Mouse (Mus musculus): ENCODE results near the gene Helz. TPM values are rescaled to one million over a fixed set of nuclear protein-coding genes. Genes with fewer than 3 reads are reported as not detected.

Helz gene
- polyA plus RNA-seq, 1 experiment from 2014 or later, result 19.7 TPM

GRCm38 (mm10) chr11:107652137-107652536 is 104.4 kb downstream of the Helz start:
- no peak overlapping the region for H3K4me3 ChIP-seq
- H3K27me3 ChIP-seq, result no peaks in the 10 kb centered on the region
- H3K9me3 ChIP-seq, result no peaks in the 10 kb centered on the region
- WGBS, result 74% methylated on average over 8 of the region's 8 CpGs
- H3K27ac ChIP-seq, result no peak overlapping the region
- ATAC-seq (ENCODE audit: insufficient number of reproducible peaks, insufficient read depth, low FRiP score, low TSS enrichment), result no peak
- no peaks in the 10 kb centered on the region for H3K4me1 ChIP-seq
- peaks cover 43% of the 10 kb centered on the region for H3K36me3 ChIP-seq
- no peak overlapping the region for H3K9ac ChIP-seq
- H3K4me2 ChIP-seq (replicated peaks), result no peak overlapping the region

- no peak for ATAC-seq (ENCODE audit: insufficient number of reproducible peaks, insufficient read depth, low FRiP score, low TSS enrichment)
- Histone ChIP-seq H3K36me3 (peaks cover 36% of the 10 kb centered on the region), H3K27ac (no peak overlapping the region), H3K4me2 (replicated peaks) (no peak overlapping the region), H3K9ac (no peak overlapping the region), H3K4me3 (no peak overlapping the region), H3K4me1 (no peaks in the 10 kb centered on the region), H3K27me3 (no peaks in the 10 kb centered on the region), H3K9me3 (no peaks in the 10 kb centered on the region)
- WGBS, result 86% methylated on average over 4 of the region's 4 CpGs
Measured at GRCm38 (mm10) chr11:107655538-107655937, 107.8 kb downstream of the Helz start.

GRCm38 (mm10) chr11:107657117-107657516 is 109.4 kb downstream of the Helz start:
- WGBS, result 81% methylated on average over 5 of the region's 5 CpGs
- H3K4me3 ChIP-seq, result no peak overlapping the region
- no peaks in the 10 kb centered on the region for H3K9me3 ChIP-seq
- no peak overlapping the region for H3K4me2 ChIP-seq (replicated peaks)
- H3K36me3 ChIP-seq, result peaks cover 42% of the 10 kb centered on the region
- no peak overlapping the region for H3K9ac ChIP-seq
- ATAC-seq (ENCODE audit: insufficient number of reproducible peaks, insufficient read depth, low FRiP score, low TSS enrichment), result no peak
- no peak overlapping the region for H3K27ac ChIP-seq
- no peaks in the 10 kb centered on the region for H3K27me3 ChIP-seq
- H3K4me1 ChIP-seq, result no peaks in the 10 kb centered on the region

GRCm38 (mm10) chr11:107660452-107660851 is 112.7 kb downstream of the Helz start:
- peaks cover 62% of the 10 kb centered on the region for H3K36me3 ChIP-seq
- H3K4me3 ChIP-seq, result no peak overlapping the region
- 88% methylated on average over 4 of the region's 4 CpGs for WGBS

GRCm38 (mm10) chr11:107662666-107663065 is 114.9 kb downstream of the Helz start:
- no peak overlapping the region for H3K27ac ChIP-seq
- H3K36me3 ChIP-seq, result peaks cover 62% of the 10 kb centered on the region
- no peaks in the 10 kb centered on the region for H3K4me1 ChIP-seq
- no peaks in the 10 kb centered on the region for H3K9me3 ChIP-seq
- no peak overlapping the region for H3K4me3 ChIP-seq
- no peaks in the 10 kb centered on the region for H3K27me3 ChIP-seq
- no peak overlapping the region for H3K4me2 ChIP-seq (replicated peaks)
- H3K9ac ChIP-seq, result no peak overlapping the region
- ATAC-seq (ENCODE audit: insufficient number of reproducible peaks, insufficient read depth, low FRiP score, low TSS enrichment), result no peak
- 76% methylated on average over 5 of the region's 5 CpGs for WGBS

More at GRCm38 (mm10) chr11:107660452-107660851, 112.7 kb downstream of the Helz start:
- H3K9me3 ChIP-seq, result no peaks in the 10 kb centered on the region
- no peaks in the 10 kb centered on the region for H3K27me3 ChIP-seq
- H3K4me2 ChIP-seq (replicated peaks), result no peak overlapping the region
- H3K27ac ChIP-seq, result no peak overlapping the region
- ATAC-seq (ENCODE audit: insufficient number of reproducible peaks, insufficient read depth, low FRiP score, low TSS enrichment), result no peak
- H3K9ac ChIP-seq, result no peak overlapping the region
- no peaks in the 10 kb centered on the region for H3K4me1 ChIP-seq

- WGBS, result 83% methylated on average over 2 of the region's 2 CpGs
- Histone ChIP-seq H3K9ac (no peak overlapping the region), H3K36me3 (peaks cover 57% of the 10 kb centered on the region), H3K27ac (no peak overlapping the region), H3K27me3 (no peaks in the 10 kb centered on the region), H3K9me3 (no peaks in the 10 kb centered on the region), H3K4me3 (no peak overlapping the region), H3K4me2 (replicated peaks) (no peak overlapping the region), H3K4me1 (no peaks in the 10 kb centered on the region)
- no peak for ATAC-seq (ENCODE audit: insufficient number of reproducible peaks, insufficient read depth, low FRiP score, low TSS enrichment)
Measured at GRCm38 (mm10) chr11:107667542-107667941, 119.8 kb downstream of the Helz start.

- Histone ChIP-seq H3K36me3 (peaks cover 54% of the 10 kb centered on the region), H3K4me3 (no peak overlapping the region), H3K4me2 (replicated peaks) (no peak overlapping the region), H3K27me3 (no peaks in the 10 kb centered on the region), H3K9ac (no peak overlapping the region), H3K27ac (no peak overlapping the region), H3K9me3 (no peaks in the 10 kb centered on the region), H3K4me1 (no peaks in the 10 kb centered on the region)
- ATAC-seq (ENCODE audit: insufficient number of reproducible peaks, insufficient read depth, low FRiP score, low TSS enrichment), result no peak
- 86% methylated on average over 6 of the region's 6 CpGs for WGBS
Measured at GRCm38 (mm10) chr11:107668223-107668622, 120.5 kb downstream of the Helz start.

GRCm38 (mm10) chr11:107668977-107669376 is 121.2 kb downstream of the Helz start:
- H3K4me3 ChIP-seq, result no peak overlapping the region
- H3K27ac ChIP-seq, result no peak overlapping the region
- H3K9ac ChIP-seq, result no peak overlapping the region
- no peaks in the 10 kb centered on the region for H3K27me3 ChIP-seq
- no peak overlapping the region for H3K4me2 ChIP-seq (replicated peaks)
- WGBS, result 72% methylated on average over 4 of the region's 4 CpGs
- no peaks in the 10 kb centered on the region for H3K4me1 ChIP-seq
- H3K36me3 ChIP-seq, result peaks cover 47% of the 10 kb centered on the region
- H3K9me3 ChIP-seq, result no peaks in the 10 kb centered on the region
- ATAC-seq (ENCODE audit: insufficient number of reproducible peaks, insufficient read depth, low FRiP score, low TSS enrichment), result no peak

- WGBS, result 87% methylated on average over 5 of the region's 5 CpGs
- Histone ChIP-seq H3K36me3 (peaks cover 39% of the 10 kb centered on the region), H3K27ac (no peak overlapping the region), H3K4me3 (no peak overlapping the region), H3K9me3 (no peaks in the 10 kb centered on the region), H3K9ac (no peak overlapping the region), H3K4me2 (replicated peaks) (no peak overlapping the region), H3K27me3 (no peaks in the 10 kb centered on the region), H3K4me1 (no peaks in the 10 kb centered on the region)
- no peak for ATAC-seq (ENCODE audit: insufficient number of reproducible peaks, insufficient read depth, low FRiP score, low TSS enrichment)
Measured at GRCm38 (mm10) chr11:107674006-107674405, 126.3 kb downstream of the Helz start.

- 92% methylated on average over 8 of the region's 8 CpGs for WGBS
- Histone ChIP-seq H3K4me3 (no peak overlapping the region), H3K9ac (no peak overlapping the region), H3K27ac (no peak overlapping the region), H3K4me1 (no peaks in the 10 kb centered on the region), H3K36me3 (peaks cover 39% of the 10 kb centered on the region), H3K27me3 (no peaks in the 10 kb centered on the region), H3K9me3 (no peaks in the 10 kb centered on the region), H3K4me2 (replicated peaks) (no peak overlapping the region)
- no peak for ATAC-seq (ENCODE audit: insufficient number of reproducible peaks, insufficient read depth, low FRiP score, low TSS enrichment)
Measured at GRCm38 (mm10) chr11:107674601-107675000, 126.9 kb downstream of the Helz start.

- no peak overlapping the region for H3K4me2 ChIP-seq (replicated peaks)
- no peak for ATAC-seq (ENCODE audit: insufficient number of reproducible peaks, insufficient read depth, low FRiP score, low TSS enrichment)
- no peak overlapping the region for H3K27ac ChIP-seq
- H3K9ac ChIP-seq, result no peak overlapping the region
- H3K4me1 ChIP-seq, result no peaks in the 10 kb centered on the region
- no peak overlapping the region for H3K4me3 ChIP-seq
- peaks cover 33% of the 10 kb centered on the region for H3K36me3 ChIP-seq
- H3K27me3 ChIP-seq, result no peaks in the 10 kb centered on the region
- no peaks in the 10 kb centered on the region for H3K9me3 ChIP-seq
- WGBS, result 90% methylated on average over 10 of the region's 10 CpGs
Measured at GRCm38 (mm10) chr11:107675246-107675645, 127.5 kb downstream of the Helz start.

GRCm38 (mm10) chr11:107676207-107676940 is 128.6 kb downstream of the Helz start:
- 72% methylated on average over 17 of the region's 17 CpGs for WGBS
- Histone ChIP-seq H3K9ac (no peak overlapping the region), H3K4me2 (replicated peaks) (no peak overlapping the region), H3K4me3 (no peak overlapping the region), H3K27me3 (no peaks in the 10 kb centered on the region), H3K9me3 (no peaks in the 10 kb centered on the region), H3K4me1 (no peaks in the 10 kb centered on the region), H3K36me3 (peaks cover 23% of the 10 kb centered on the region; the same call in 1 of the 2 replicates), H3K27ac (no peak overlapping the region)
- no peak for ATAC-seq (ENCODE audit: insufficient number of reproducible peaks, insufficient read depth, low FRiP score, low TSS enrichment)

All from embryonic facial prominence, embryonic 12.5 days (tissue).